Mouse (Mus musculus) stomach, postnatal 0 days (tissue): ENCODE data around the gene Cebpe.

Source experiments
- CTCF ChIP-seq: IDR thresholded peaks from 2 replicates; pipeline ENCODE4 v1.5.1; 2016; ENCODE audit warnings: antibody characterized with exemption, low read depth, mild to moderate bottlenecking, moderate library complexity
- EP300 ChIP-seq: optimal IDR thresholded peaks from 2 replicates; pipeline ENCODE3; 2016; ENCODE audit warnings: antibody characterized with exemption

GRCm38 (mm10) chr14:54736555-54737552 lies 24.9 kb upstream of the Cebpe start:
- TF ChIP-seq CTCF, result no peak
- no peak for TF ChIP-seq EP300
